ENCODE assay signal across 13 mouse cellular contexts in genomic region chr6:52167736-52168161, GRCm38 (mm10). TPM values are rescaled to one million over a fixed set of nuclear protein-coding genes. Genes with fewer than 3 reads are reported as not detected.
A peak's percentile ranks its signal among the peaks of the same experiment; 100 is the strongest.
DNase-seq lines count a peak whose midpoint lies in the region; ATAC-seq and TF ChIP-seq lines count a peak whose summit lies in the region.
"Had no signal": no experiment of that assay in that cellular context is flagged by ENCODE, and none has a peak within 500 bp of the region (broad histone marks: within the 10 kb centered on the region; RNA-seq: fewer than 3 reads in every experiment).

No protein-coding gene starts in this region.

- TF ChIP-seq POLR2A in spleen, adult 2 months (IDR thresholded peaks at IDR 0.05; ENCODE audit: low read depth, low read length), result no peak

- WGBS in heart, embryonic 15.5 days, result 21% methylated on average over 14 of the region's 14 CpGs
- WGBS in spleen, adult 2 months, result 84% methylated on average over 14 of the region's 14 CpGs
- WGBS in intestine, embryonic 16.5 days, result 54% methylated on average over 14 of the region's 14 CpGs
- WGBS in stomach, postnatal 0 days, result 28% methylated on average over 14 of the region's 14 CpGs

- H3K4me2 ChIP-seq in heart, embryonic 15.5 days, result peak overlapping the region; percentile 47; the same call in 1 of the 2 replicates
- H3K4me2 ChIP-seq in intestine, embryonic 16.5 days (ENCODE audit: low read depth, low read length), result peak overlapping the region; percentile 69
- peak overlapping the region; percentile 77 for H3K4me2 ChIP-seq in stomach, postnatal 0 days (replicated peaks; ENCODE audit: low read depth)

- H3K9ac ChIP-seq in heart, embryonic 15.5 days, result no peak overlapping the region
- H3K9ac ChIP-seq in intestine, embryonic 16.5 days (ENCODE audit: low read depth, low read length), result peak overlapping the region; percentile 65
- H3K9ac ChIP-seq in stomach, postnatal 0 days (ENCODE audit: low read length), result peak overlapping the region; percentile 89
- H3K9ac ChIP-seq: liver, embryonic 13.5 days had no signal

- intact Hi-C loops in heart, postnatal 14 days (cut with DNase I), result loop anchor here (5.0 kb wide), 1 partner anchor 985 kb away; no protein-coding TSS in a partner anchor

- DNase-seq in heart, postnatal 14 days, result no peak
- no peak for DNase-seq in spleen, adult 2 months (ENCODE audit: low read depth in 1 of 2, low spot score in 2 of 2)
- no peak for DNase-seq in spleen, postnatal 14 days (ENCODE audit: low spot score in 2 of 2)
- DNase-seq in stomach, postnatal 0 days (ENCODE audit: low spot score), result no peak
- no peak for DNase-seq in cerebellum, postnatal 36 days
- no peak for DNase-seq in thymus, postnatal 10 days (ENCODE audit: low spot score in 2 of 2)
- DNase-seq: gastrocnemius, postnatal 36 days; liver, embryonic 13.5 days; right cerebral cortex, postnatal 4 days had no signal

- peaks cover 26% of the 10 kb centered on the region for H3K4me1 ChIP-seq in heart, embryonic 15.5 days (replicated peaks)
- no peaks in the 10 kb centered on the region for H3K4me1 ChIP-seq in spleen, adult 2 months (ENCODE audit: control insufficient read depth, insufficient read depth, insufficient read length)
- H3K4me1 ChIP-seq in intestine, embryonic 16.5 days (ENCODE audit: control insufficient read depth, insufficient read depth, low read length), result peaks cover 23% of the 10 kb centered on the region
- H3K4me1 ChIP-seq in stomach, postnatal 0 days (replicated peaks; ENCODE audit: control insufficient read depth, insufficient read depth), result peaks cover 4% of the 10 kb centered on the region; the same call in 1 of the 2 replicates

- H3K36me3 ChIP-seq in heart, embryonic 15.5 days, result no peaks in the 10 kb centered on the region
- no peaks in the 10 kb centered on the region for H3K36me3 ChIP-seq in spleen, adult 2 months (ENCODE audit: control insufficient read depth, insufficient read depth, low read length)
- H3K36me3 ChIP-seq in intestine, embryonic 16.5 days (ENCODE audit: control insufficient read depth, insufficient read depth, low read length), result no peaks in the 10 kb centered on the region
- H3K36me3 ChIP-seq in stomach, postnatal 0 days (ENCODE audit: control insufficient read depth, insufficient read depth, low read length), result 0 out of 2 replicates have a peak, but pooled peaks cover 2% of the 10 kb centered on the region
- H3K36me3 ChIP-seq: liver, embryonic 13.5 days had no signal

- TF ChIP-seq EP300 in stomach, postnatal 0 days (optimal IDR thresholded peaks at IDR 0.05), result no peak

- no peak for ATAC-seq in heart, embryonic 15.5 days (replicated peaks; ENCODE audit: insufficient number of reproducible peaks, insufficient read depth, low FRiP score, low read depth)
- no peak for ATAC-seq in intestine, embryonic 16.5 days
- ATAC-seq in stomach, postnatal 0 days (ENCODE audit: low FRiP score, low TSS enrichment), result no peak

- peak overlapping the region; percentile 31; the same call in 1 of the 2 replicates for H3K4me3 ChIP-seq in heart, embryonic 15.5 days
- H3K4me3 ChIP-seq in spleen, adult 2 months (ENCODE audit: extremely low read depth, insufficient read depth, insufficient read length), result no peak overlapping the region
- H3K4me3 ChIP-seq in intestine, embryonic 16.5 days (ENCODE audit: low read length), result peak overlapping the region; percentile 43
- H3K4me3 ChIP-seq in stomach, postnatal 0 days (ENCODE audit: low read depth, low read length), result peak overlapping the region; percentile 65
- H3K4me3 ChIP-seq: erythroblast, embryonic 14.5 days; liver, embryonic 13.5 days; myocyte had no signal

- peak overlapping the region; percentile 12; the same call in 1 of the 2 replicates for H3K27ac ChIP-seq in heart, embryonic 15.5 days
- H3K27ac ChIP-seq in spleen, adult 2 months (ENCODE audit: insufficient read depth, low read length), result 0 out of 2 replicates have a peak overlapping the region, but pooled peaks have one; percentile 18
- H3K27ac ChIP-seq in intestine, embryonic 16.5 days (ENCODE audit: low read length), result peak overlapping the region; percentile 74
- peak overlapping the region; percentile 96 for H3K27ac ChIP-seq in stomach, postnatal 0 days (replicated peaks)
- H3K27ac ChIP-seq: liver, embryonic 13.5 days had no signal

- H3K27me3 ChIP-seq in heart, embryonic 15.5 days, result peaks cover 97% of the 10 kb centered on the region
- H3K27me3 ChIP-seq in spleen, adult 2 months (ENCODE audit: control insufficient read depth, insufficient read depth, low read length), result peaks cover 9% of the 10 kb centered on the region
- peaks cover 22% of the 10 kb centered on the region for H3K27me3 ChIP-seq in intestine, embryonic 16.5 days (replicated peaks; ENCODE audit: control insufficient read depth, insufficient read depth, low read length)
- H3K27me3 ChIP-seq in stomach, postnatal 0 days (ENCODE audit: control insufficient read depth, insufficient read depth, low read length), result no peaks in the 10 kb centered on the region; the same call in 1 of the 2 replicates

- no peaks in the 10 kb centered on the region for H3K9me3 ChIP-seq in heart, embryonic 15.5 days (replicated peaks)
- no peaks in the 10 kb centered on the region for H3K9me3 ChIP-seq in intestine, embryonic 16.5 days (ENCODE audit: control insufficient read depth, low read length)
- H3K9me3 ChIP-seq in stomach, postnatal 0 days (ENCODE audit: control insufficient read depth, low read length), result no peaks in the 10 kb centered on the region
- H3K9me3 ChIP-seq: liver, embryonic 13.5 days had no signal

- TF ChIP-seq CTCF in spleen, adult 2 months (IDR thresholded peaks at IDR 0.05; ENCODE audit: extremely low read depth, insufficient read depth, insufficient read length, insufficient replicate concordance), result no peak
- TF ChIP-seq CTCF in stomach, postnatal 0 days (IDR thresholded peaks at IDR 0.05; ENCODE audit: low read depth), result no peak

RNA-seq across cellular contexts. Expression of gene Hoxa2, which starts 3.1 kb away (rescaled TPM):
- 1.2 and 3.1 TPM in 2 replicates for polyA plus RNA-seq in heart, embryonic 15.5 days (2015; fragmentation: Nextera tagmentation; extraction: Ambion mirVana)
- under 1 TPM; 0.24 to 0.76 TPM for total RNA-seq in heart, postnatal 14 days (2021)
- polyA plus RNA-seq in spleen, adult 2 months (2012; rRNA removed), result 0.27 and 0.65 TPM in 2 replicates
- 5.0 and 5.1 TPM in 2 replicates for polyA plus RNA-seq in intestine, embryonic 16.5 days (2015; fragmentation: Nextera tagmentation; extraction: Ambion mirVana)
- polyA plus RNA-seq in stomach, postnatal 0 days (2015; fragmentation: Nextera tagmentation; extraction: Ambion mirVana), result 5.1 and 5.3 TPM in 2 replicates
- polyA plus RNA-seq: erythroblast, embryonic 14.5 days had no signal

RNA-seq across cellular contexts. Expression of gene 5730596B20Rik, which starts 9.5 kb away (rescaled TPM):
- 0.33 and 0.68 TPM in 2 replicates for polyA plus RNA-seq in heart, embryonic 15.5 days (2015; fragmentation: Nextera tagmentation; extraction: Ambion mirVana)
- total RNA-seq in heart, postnatal 14 days (2021), result under 1 TPM; 0.17 to 0.20 TPM
- polyA plus RNA-seq in spleen, adult 2 months (2012; rRNA removed), result not detected in 2 replicates
- polyA plus RNA-seq in intestine, embryonic 16.5 days (2015; fragmentation: Nextera tagmentation; extraction: Ambion mirVana), result 1.5 TPM in 2 replicates
- polyA plus RNA-seq in stomach, postnatal 0 days (2015; fragmentation: Nextera tagmentation; extraction: Ambion mirVana), result 0.90 and 0.99 TPM in 2 replicates
- total RNA-seq: gastrocnemius, postnatal 36 days had no signal
- polyA plus RNA-seq: erythroblast, embryonic 14.5 days had no signal

RNA-seq across cellular contexts. Expression of gene Hoxa1, which starts 9.6 kb away (rescaled TPM):
- 0.59 and 1.1 TPM in 2 replicates for polyA plus RNA-seq in heart, embryonic 15.5 days (2015; fragmentation: Nextera tagmentation; extraction: Ambion mirVana)
- total RNA-seq in heart, postnatal 14 days (2021), result under 1 TPM; 0.15 to 0.22 TPM
- 0.12 and 0.21 TPM in 2 replicates for polyA plus RNA-seq in spleen, adult 2 months (2012; rRNA removed)
- polyA plus RNA-seq in intestine, embryonic 16.5 days (2015; fragmentation: Nextera tagmentation; extraction: Ambion mirVana), result 0.72 and 0.88 TPM in 2 replicates
- 0.35 and 0.56 TPM in 2 replicates for polyA plus RNA-seq in stomach, postnatal 0 days (2015; fragmentation: Nextera tagmentation; extraction: Ambion mirVana)
- polyA plus RNA-seq: erythroblast, embryonic 14.5 days had no signal

RNA-seq across cellular contexts. Expression of gene Hoxa4, which starts 23.8 kb away (rescaled TPM):
- 0.43 and 0.77 TPM in 2 replicates for polyA plus RNA-seq in heart, embryonic 15.5 days (2015; fragmentation: Nextera tagmentation; extraction: Ambion mirVana)
- total RNA-seq in heart, postnatal 14 days (2021), result under 1 TPM; 0.44 to 0.62 TPM
- polyA plus RNA-seq in spleen, adult 2 months (2012; rRNA removed), result 0.68 and 0.79 TPM in 2 replicates
- polyA plus RNA-seq in intestine, embryonic 16.5 days (2015; fragmentation: Nextera tagmentation; extraction: Ambion mirVana), result 1.7 and 2.4 TPM in 2 replicates
- 2.5 and 2.6 TPM in 2 replicates for polyA plus RNA-seq in stomach, postnatal 0 days (2015; fragmentation: Nextera tagmentation; extraction: Ambion mirVana)
- polyA plus RNA-seq: erythroblast, embryonic 14.5 days had no signal

RNA-seq across cellular contexts. Expression of gene Hoxa5, which starts 36.6 kb away (rescaled TPM):
- 2.3 and 6.3 TPM in 2 replicates for polyA plus RNA-seq in heart, embryonic 15.5 days (2015; fragmentation: Nextera tagmentation; extraction: Ambion mirVana)
- total RNA-seq in heart, postnatal 14 days (2021), result 1 to 10 TPM; 1.4 to 2.1 TPM
- 1.3 and 1.8 TPM in 2 replicates for polyA plus RNA-seq in spleen, adult 2 months (2012; rRNA removed)
- 15.3 and 15.5 TPM in 2 replicates for polyA plus RNA-seq in intestine, embryonic 16.5 days (2015; fragmentation: Nextera tagmentation; extraction: Ambion mirVana)
- 8.4 and 8.9 TPM in 2 replicates for polyA plus RNA-seq in stomach, postnatal 0 days (2015; fragmentation: Nextera tagmentation; extraction: Ambion mirVana)
- polyA plus RNA-seq: erythroblast, embryonic 14.5 days had no signal

Comparison
In these comparisons a context has a peak if more than half of its experiments do, and no peak if none do; other contexts are left out.
1. H3K27ac ChIP-seq: peak in every context shown above with its lines; median percentile 96 in stomach, postnatal 0 days; 74 in intestine, embryonic 16.5 days; 18 in spleen, adult 2 months; 12 in heart, embryonic 15.5 days.